Mouse (Mus musculus): ENCODE results near the gene Gprin1.

DNA sequence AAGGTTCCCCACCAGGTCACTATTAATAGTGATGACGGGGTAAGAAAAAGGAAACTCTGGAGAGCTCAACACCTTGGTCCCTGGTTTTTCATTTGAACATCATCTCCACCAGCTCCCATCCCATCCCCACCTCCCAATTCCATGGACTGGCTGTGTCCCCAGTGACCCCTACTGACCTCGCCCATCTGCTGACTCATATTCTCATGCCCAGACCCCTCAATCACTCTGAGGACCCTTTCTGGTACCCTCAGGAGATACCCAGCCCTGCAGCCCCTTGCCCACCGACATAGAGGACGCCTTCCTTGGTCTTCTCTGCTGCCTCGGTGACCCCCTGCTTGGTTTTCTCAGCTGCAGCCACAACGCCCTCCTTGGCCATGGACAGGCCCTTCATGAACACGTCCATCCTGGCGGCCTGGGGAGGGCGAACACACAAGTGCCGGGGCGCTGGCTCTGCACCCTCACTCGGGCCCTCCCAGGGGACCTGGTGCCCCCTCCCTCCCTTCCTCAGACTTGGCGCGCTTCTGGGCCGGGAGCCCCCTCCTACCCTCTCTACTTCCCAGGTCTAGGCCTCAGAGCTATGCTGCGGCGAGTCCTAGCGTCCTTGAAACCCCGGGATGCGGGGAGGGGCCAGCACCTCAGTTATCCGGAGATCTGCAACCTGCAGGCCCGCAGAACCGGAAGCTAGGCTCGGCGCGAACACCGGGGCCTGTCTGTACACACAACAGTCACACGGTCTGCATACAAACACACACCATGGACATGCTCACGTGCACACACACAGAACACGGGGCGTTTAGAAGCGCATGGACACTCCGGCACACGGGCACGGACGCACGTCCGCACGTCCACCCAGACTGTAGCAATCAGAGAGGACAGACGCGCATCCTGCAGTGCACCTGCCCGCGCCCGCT, 15.9 kb upstream of the Gprin1 start:
- TF ChIP-seq CTCF (IDR thresholded peaks at IDR 0.05; ENCODE audit: low read depth, low read length) (no peak), POLR2A (IDR thresholded peaks at IDR 0.05; ENCODE audit: borderline replicate concordance, low read depth, low read length) (no peak)

All from bone marrow macrophage, adult 2 months (primary cell).